Mouse (Mus musculus) cerebellum, adult 2 months (tissue): ENCODE results near the gene Dusp14.

Experiments
- CTCF ChIP-seq: fragments of 200-500 bp; IDR thresholded peaks from 2 replicates; pipeline ENCODE4 v1.5.1; 2011; ENCODE audit warnings: low read depth, mild to moderate bottlenecking, control low read depth, low read length, moderate library complexity, borderline replicate concordance; ENCODE audit not compliant: insufficient read depth
- POLR2A ChIP-seq: fragments of 200-500 bp; IDR thresholded peaks from 2 replicates; pipeline ENCODE4 v1.6.1; 2011; ENCODE audit warnings: low read length, control low read depth, borderline replicate concordance; ENCODE audit not compliant: insufficient read depth

DNA sequence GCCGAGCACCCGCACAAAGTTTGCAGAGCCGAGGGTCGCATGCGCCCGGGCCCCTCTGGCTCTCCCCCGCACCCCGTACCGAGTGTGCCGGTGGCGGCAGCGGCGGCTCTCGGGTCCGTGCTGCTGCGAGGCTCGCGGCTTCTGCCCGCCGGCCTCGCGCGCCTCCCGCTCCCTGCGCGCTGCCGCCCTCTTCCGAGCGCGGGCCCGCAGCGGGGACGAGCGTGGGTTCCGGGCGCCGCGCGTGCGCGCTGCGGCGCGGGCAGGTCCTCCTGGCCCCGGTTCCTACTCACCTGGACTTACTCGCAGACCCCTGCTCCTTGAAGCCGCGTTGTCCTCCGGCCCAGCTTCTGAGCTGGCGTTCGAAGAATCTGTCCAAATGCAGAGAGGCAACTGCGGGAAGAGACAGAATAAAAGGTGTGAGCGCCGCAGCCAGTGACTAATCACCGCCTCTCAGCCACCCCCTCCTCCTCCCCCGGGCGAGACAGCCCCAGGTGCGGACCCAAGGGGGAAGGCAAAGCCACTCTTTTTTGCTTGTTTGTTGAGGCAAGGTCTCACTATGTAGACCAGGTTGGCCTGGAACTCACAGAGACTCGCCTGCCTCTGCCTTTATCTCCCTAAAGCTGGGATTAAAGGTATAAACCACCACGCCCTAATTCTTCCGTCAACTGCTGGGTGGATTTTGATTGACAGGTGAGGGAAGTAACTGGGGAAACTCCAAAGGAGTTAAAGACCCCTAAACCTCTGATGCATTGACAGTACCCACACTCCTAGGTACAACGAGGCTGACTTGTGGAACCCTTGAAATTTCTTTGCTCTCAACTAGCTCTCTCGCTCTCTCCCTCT, 649 bp downstream of the Dusp14 start:
- no peak for TF ChIP-seq CTCF
- peak; percentile 80 for TF ChIP-seq POLR2A
